Mouse (Mus musculus): ENCODE measurements around the gene Pcolce2. TPM values are rescaled to one million over a fixed set of nuclear protein-coding genes. Genes with fewer than 3 reads are reported as not detected.
A peak's percentile ranks its signal among the peaks of the same experiment; 100 is the strongest.

The Pcolce2 gene
- total RNA-seq, 1 experiment: 27.0 TPM

DNA sequence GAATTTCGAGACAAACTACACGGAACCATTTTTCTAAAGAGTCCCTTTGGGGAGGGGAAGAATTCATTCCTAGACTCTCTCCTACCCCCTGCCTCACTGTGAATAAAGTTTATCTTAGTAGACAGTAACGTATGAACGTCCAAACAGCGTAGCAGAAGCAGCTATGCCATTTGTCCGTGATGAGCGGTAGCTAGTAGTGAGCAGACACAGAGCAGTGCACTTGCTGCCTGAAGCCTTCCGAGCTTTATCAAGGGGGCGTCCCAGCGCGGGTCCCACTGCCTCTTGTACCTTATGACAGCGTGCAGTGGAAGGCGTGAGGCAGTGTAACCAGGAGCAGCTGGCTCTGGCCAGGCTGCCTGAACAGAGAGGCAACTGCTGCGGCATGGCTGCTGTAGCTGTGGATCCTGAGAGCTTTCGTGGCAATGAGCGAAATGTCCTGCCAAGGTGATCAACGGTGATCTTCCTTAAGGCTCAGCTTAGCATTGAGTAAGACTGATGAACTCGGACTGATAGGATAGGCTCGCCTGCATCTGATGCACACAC is 39.2 kb upstream of the Pcolce2 start:
- Histone ChIP-seq H3K9ac (ENCODE audit: insufficient read depth, low read depth, low read length, poor library complexity, severe bottlenecking) (peak overlapping the region; percentile 40; the same call in 1 of the 2 replicates), H3K9me3 (ENCODE audit: control insufficient read depth, insufficient read depth, low read depth, low read length) (no peaks in the 10 kb centered on the region), H3K27ac (ENCODE audit: insufficient read depth, low read depth, low read length, poor library complexity, severe bottlenecking) (no peak overlapping the region), H3K4me1 (ENCODE audit: control insufficient read depth in 2 of 2, insufficient read depth in 2 of 2, low read length in 2 of 2, poor library complexity in 1 of 2) (no peaks in the 10 kb centered on the region; a peak in 1 of 4 replicates), H3K4me3 (ENCODE audit: insufficient read depth in 1 of 2, low read depth in 1 of 2, low read length in 2 of 2, poor library complexity in 1 of 2, severe bottlenecking in 1 of 2) (peak overlapping the region; percentile 23 to 36; a peak in 2 of 4 replicates), H3K36me3 (ENCODE audit: control insufficient read depth, insufficient read depth, low read length, poor library complexity, severe bottlenecking) (no peaks in the 10 kb centered on the region)
- no peak for DNase-seq (ENCODE audit: low read depth, low spot score)
- TF ChIP-seq ZC3H11A (IDR thresholded peaks at IDR 0.05; ENCODE audit: borderline replicate concordance, low read depth, low read length) (no peak), ZNF384 (IDR thresholded peaks at IDR 0.05; ENCODE audit: low read depth, low read length) (no peak), HCFC1 (IDR thresholded peaks at IDR 0.05; ENCODE audit: borderline replicate concordance, insufficient read depth, low read length) (no peak), MAFK (IDR thresholded peaks at IDR 0.05; ENCODE audit: insufficient read depth, low read depth, low read length) (no peak), CHD2 (IDR thresholded peaks at IDR 0.05; ENCODE audit: low read depth, low read length) (no peak)
- in situ Hi-C loops (cut with MboI; ENCODE audit: low sequenced_read_pairs in 2 of 2, unreplicated experiment in 2 of 2): no loop called here

DNA sequence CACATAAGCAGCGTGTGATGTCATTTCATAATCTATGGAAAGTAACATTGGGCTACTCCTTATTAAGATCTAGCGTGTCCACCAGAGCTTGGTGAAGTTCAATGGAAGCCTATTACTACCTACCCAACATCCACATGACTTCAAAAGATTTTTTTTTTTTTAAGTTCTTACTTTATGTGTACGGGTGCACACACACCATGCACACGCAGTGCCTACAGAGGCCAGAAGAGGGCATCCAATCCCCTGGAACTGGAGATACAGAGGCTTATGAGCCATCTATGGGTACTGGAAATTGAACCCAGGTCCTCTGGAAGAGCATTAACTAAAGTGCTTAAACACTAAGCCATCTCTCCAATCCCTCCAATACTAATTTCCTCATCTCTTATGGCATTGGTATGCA is 38.0 kb upstream of the Pcolce2 start:
- TF ChIP-seq ZC3H11A (IDR thresholded peaks at IDR 0.05; ENCODE audit: borderline replicate concordance, low read depth, low read length) (peak; percentile 51; the same call in 1 of the 2 replicates), ZNF384 (IDR thresholded peaks at IDR 0.05; ENCODE audit: low read depth, low read length) (peak; percentile 88), HCFC1 (IDR thresholded peaks at IDR 0.05; ENCODE audit: borderline replicate concordance, insufficient read depth, low read length) (no peak)
- no peak for DNase-seq (ENCODE audit: low read depth, low spot score)
- in situ Hi-C loops (cut with MboI; ENCODE audit: low sequenced_read_pairs in 2 of 2, unreplicated experiment in 2 of 2): no loop called here
- H3K27ac ChIP-seq (ENCODE audit: insufficient read depth, low read depth, low read length, poor library complexity, severe bottlenecking): no peak overlapping the region
- H3K36me3 ChIP-seq (ENCODE audit: control insufficient read depth, insufficient read depth, low read length, poor library complexity, severe bottlenecking): no peaks in the 10 kb centered on the region
- H3K4me3 ChIP-seq (ENCODE audit: insufficient read depth in 1 of 2, low read depth in 1 of 2, low read length in 2 of 2, poor library complexity in 1 of 2, severe bottlenecking in 1 of 2): no peak overlapping the region
- H3K9me3 ChIP-seq (ENCODE audit: control insufficient read depth, insufficient read depth, low read depth, low read length): no peaks in the 10 kb centered on the region
- no peaks in the 10 kb centered on the region; a peak in 1 of 4 replicates for H3K4me1 ChIP-seq (ENCODE audit: control insufficient read depth in 2 of 2, insufficient read depth in 2 of 2, low read length in 2 of 2, poor library complexity in 1 of 2)
- H3K9ac ChIP-seq (ENCODE audit: insufficient read depth, low read depth, low read length, poor library complexity, severe bottlenecking): no peak overlapping the region

DNA sequence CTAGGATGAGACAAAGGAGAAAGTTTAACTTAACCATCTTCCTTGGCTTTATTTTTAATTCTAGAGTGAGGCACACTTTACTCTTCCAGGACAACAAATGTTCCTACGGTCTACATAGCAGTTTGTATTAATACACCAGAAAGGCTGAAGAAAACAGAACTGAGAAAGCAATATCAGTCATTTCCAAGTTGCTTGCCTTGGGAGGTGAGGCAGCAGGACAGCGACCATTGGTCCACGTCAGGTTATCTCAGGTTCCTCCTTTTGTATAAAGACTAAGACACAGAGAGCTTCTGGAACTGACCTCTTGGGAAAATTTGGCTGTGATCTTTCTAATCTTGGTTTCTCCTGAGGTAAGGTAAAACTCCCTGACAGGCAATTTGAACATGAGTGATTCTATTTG is 34.6 kb upstream of the Pcolce2 start:
- in situ Hi-C loops (cut with MboI; ENCODE audit: low sequenced_read_pairs in 2 of 2, unreplicated experiment in 2 of 2): loop anchor here in 1 of 2 experiments (5.0 kb wide), 1 partner anchor 84 kb away; no protein-coding TSS in a partner anchor
- no peaks in the 10 kb centered on the region for H3K9me3 ChIP-seq (ENCODE audit: control insufficient read depth, insufficient read depth, low read depth, low read length)
- DNase-seq (ENCODE audit: low read depth, low spot score): no peak

DNA sequence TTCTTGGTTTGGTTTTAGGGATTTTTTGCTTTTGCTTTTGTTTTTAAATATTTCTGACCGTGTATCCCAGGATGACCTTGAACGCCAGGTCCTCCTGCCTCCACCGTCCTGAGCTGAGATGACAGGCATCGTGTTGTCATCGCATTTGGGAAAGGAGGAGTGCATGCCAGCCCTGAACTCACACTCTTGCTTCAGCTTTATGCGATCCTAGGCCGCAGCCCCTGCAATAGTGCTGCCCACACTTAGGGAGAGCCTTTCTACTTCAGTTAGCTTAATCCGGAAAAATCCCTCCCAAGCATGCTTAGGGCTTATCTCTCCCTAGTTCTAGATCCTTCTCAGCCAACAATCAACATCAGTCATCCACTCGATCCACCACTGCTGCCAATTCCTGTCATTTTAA is 34.1 kb upstream of the Pcolce2 start:
- H3K4me3 ChIP-seq (ENCODE audit: insufficient read depth in 1 of 2, low read depth in 1 of 2, low read length in 2 of 2, poor library complexity in 1 of 2, severe bottlenecking in 1 of 2): no peak overlapping the region
- DNase-seq (ENCODE audit: low read depth, low spot score): no peak
- H3K27ac ChIP-seq (ENCODE audit: insufficient read depth, low read depth, low read length, poor library complexity, severe bottlenecking): no peak overlapping the region
- H3K36me3 ChIP-seq (ENCODE audit: control insufficient read depth, insufficient read depth, low read length, poor library complexity, severe bottlenecking): no peaks in the 10 kb centered on the region
- in situ Hi-C loops (cut with MboI; ENCODE audit: low sequenced_read_pairs in 2 of 2, unreplicated experiment in 2 of 2): loop anchor here in 1 of 2 experiments (5.0 kb wide), 1 partner anchor 84 kb away; no protein-coding TSS in a partner anchor
- no peaks in the 10 kb centered on the region; a peak in 1 of 4 replicates for H3K4me1 ChIP-seq (ENCODE audit: control insufficient read depth in 2 of 2, insufficient read depth in 2 of 2, low read length in 2 of 2, poor library complexity in 1 of 2)
- no peaks in the 10 kb centered on the region for H3K9me3 ChIP-seq (ENCODE audit: control insufficient read depth, insufficient read depth, low read depth, low read length)
- H3K9ac ChIP-seq (ENCODE audit: insufficient read depth, low read depth, low read length, poor library complexity, severe bottlenecking): no peak overlapping the region
- no peak for TF ChIP-seq ZC3H11A (IDR thresholded peaks at IDR 0.05; ENCODE audit: borderline replicate concordance, low read depth, low read length)
- TF ChIP-seq ZNF384 (IDR thresholded peaks at IDR 0.05; ENCODE audit: low read depth, low read length): no peak
- TF ChIP-seq MAFK (IDR thresholded peaks at IDR 0.05; ENCODE audit: insufficient read depth, low read depth, low read length): no peak
- TF ChIP-seq CHD2 (IDR thresholded peaks at IDR 0.05; ENCODE audit: low read depth, low read length): no peak
- no peak for TF ChIP-seq HCFC1 (IDR thresholded peaks at IDR 0.05; ENCODE audit: borderline replicate concordance, insufficient read depth, low read length)

More for the DNA sequence above, 34.6 kb upstream of the Pcolce2 start:
- H3K36me3 ChIP-seq (ENCODE audit: control insufficient read depth, insufficient read depth, low read length, poor library complexity, severe bottlenecking): no peaks in the 10 kb centered on the region
- no peak for TF ChIP-seq ZNF384 (IDR thresholded peaks at IDR 0.05; ENCODE audit: low read depth, low read length)
- TF ChIP-seq MAFK (IDR thresholded peaks at IDR 0.05; ENCODE audit: insufficient read depth, low read depth, low read length): no peak
- TF ChIP-seq ZC3H11A (IDR thresholded peaks at IDR 0.05; ENCODE audit: borderline replicate concordance, low read depth, low read length): no peak
- TF ChIP-seq HCFC1 (IDR thresholded peaks at IDR 0.05; ENCODE audit: borderline replicate concordance, insufficient read depth, low read length): no peak
- H3K27ac ChIP-seq (ENCODE audit: insufficient read depth, low read depth, low read length, poor library complexity, severe bottlenecking): no peak overlapping the region
- H3K4me1 ChIP-seq (ENCODE audit: control insufficient read depth in 2 of 2, insufficient read depth in 2 of 2, low read length in 2 of 2, poor library complexity in 1 of 2): no peaks in the 10 kb centered on the region; a peak in 1 of 4 replicates
- H3K9ac ChIP-seq (ENCODE audit: insufficient read depth, low read depth, low read length, poor library complexity, severe bottlenecking): no peak overlapping the region
- no peak overlapping the region for H3K4me3 ChIP-seq (ENCODE audit: insufficient read depth in 1 of 2, low read depth in 1 of 2, low read length in 2 of 2, poor library complexity in 1 of 2, severe bottlenecking in 1 of 2)

All from ES-E14 (cell line).